11 mouse cellular contexts compared by ENCODE assay signal in the genomic region with DNA sequence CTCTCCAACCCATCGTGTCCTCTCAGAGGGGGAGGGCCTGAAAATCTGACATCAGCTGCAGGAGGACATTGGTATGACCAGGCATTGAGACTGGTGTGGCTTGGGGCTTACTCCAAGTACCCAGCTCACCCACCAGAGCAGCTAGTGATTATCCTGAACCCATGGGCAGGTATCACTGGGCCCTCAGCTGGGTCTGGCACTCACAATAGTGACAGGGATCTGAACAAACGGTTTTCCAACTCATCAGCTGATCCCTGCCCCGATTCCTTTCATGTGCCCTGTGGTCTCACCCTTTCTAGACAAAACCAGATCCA.
DNase-seq lines count a peak whose midpoint lies in the region; ATAC-seq lines count a peak whose summit lies in the region.
"Had no signal": no experiment of that assay in that cellular context is flagged by ENCODE, and none has a peak within 500 bp of the region (broad histone marks: within the 10 kb centered on the region; RNA-seq: fewer than 3 reads in every experiment).

No protein-coding gene starts in this region.

- H3K4me1 ChIP-seq in embryonic facial prominence, embryonic 11.5 days (ENCODE audit: control insufficient read depth, insufficient read depth, low read length), result no peaks in the 10 kb centered on the region
- peaks cover 42% of the 10 kb centered on the region for H3K4me1 ChIP-seq in forebrain, embryonic 12.5 days
- peaks cover 24% of the 10 kb centered on the region for H3K4me1 ChIP-seq in hindbrain, embryonic 15.5 days (replicated peaks)
- peaks cover 31% of the 10 kb centered on the region for H3K4me1 ChIP-seq in midbrain, embryonic 16.5 days (ENCODE audit: control insufficient read depth, insufficient read depth, low read length)

- H3K9me3 ChIP-seq in embryonic facial prominence, embryonic 11.5 days (replicated peaks; ENCODE audit: control insufficient read depth, low read length), result no peaks in the 10 kb centered on the region
- H3K9me3 ChIP-seq in forebrain, embryonic 12.5 days, result no peaks in the 10 kb centered on the region
- H3K9me3 ChIP-seq in hindbrain, embryonic 15.5 days, result no peaks in the 10 kb centered on the region
- no peaks in the 10 kb centered on the region for H3K9me3 ChIP-seq in midbrain, embryonic 16.5 days (replicated peaks; ENCODE audit: control insufficient read depth, low read length, poor library complexity, severe bottlenecking)
- H3K9me3 ChIP-seq: embryonic facial prominence, embryonic 12.5 days; limb, embryonic 13.5 days had no signal

- H3K27ac ChIP-seq in embryonic facial prominence, embryonic 11.5 days (replicated peaks; ENCODE audit: low read depth, low read length), result no peak overlapping the region
- H3K27ac ChIP-seq in forebrain, embryonic 12.5 days, result peak overlapping the region; percentile 95
- peak overlapping the region; percentile 83 for H3K27ac ChIP-seq in hindbrain, embryonic 15.5 days (replicated peaks)
- H3K27ac ChIP-seq in midbrain, embryonic 16.5 days (ENCODE audit: low read length), result peak overlapping the region; percentile 93
- H3K27ac ChIP-seq: embryonic facial prominence, embryonic 12.5 days; limb, embryonic 13.5 days had no signal

- 58% methylated on average over 3 of the region's 3 CpGs for WGBS in embryonic facial prominence, embryonic 11.5 days
- WGBS in forebrain, embryonic 12.5 days, result 39% methylated on average over 3 of the region's 3 CpGs
- WGBS in hindbrain, embryonic 15.5 days, result 30% methylated on average over 3 of the region's 3 CpGs
- 29% methylated on average over 3 of the region's 3 CpGs for WGBS in midbrain, embryonic 16.5 days

- ATAC-seq in embryonic facial prominence, embryonic 11.5 days (replicated peaks; ENCODE audit: insufficient number of reproducible peaks, low FRiP score, low TSS enrichment, low read depth), result peak; percentile 41; the same call in 1 of the 2 replicates
- no peak for ATAC-seq in forebrain, embryonic 12.5 days (ENCODE audit: low FRiP score)
- ATAC-seq in hindbrain, embryonic 15.5 days (ENCODE audit: low FRiP score, low read depth), result no peak
- peak; percentile 1; the same call in 1 of the 2 replicates for ATAC-seq in midbrain, embryonic 16.5 days

- no peaks in the 10 kb centered on the region for H3K36me3 ChIP-seq in embryonic facial prominence, embryonic 11.5 days (replicated peaks; ENCODE audit: control insufficient read depth, insufficient read depth, low read depth, low read length)
- no peaks in the 10 kb centered on the region for H3K36me3 ChIP-seq in forebrain, embryonic 12.5 days (replicated peaks)
- no peaks in the 10 kb centered on the region for H3K36me3 ChIP-seq in hindbrain, embryonic 15.5 days
- H3K36me3 ChIP-seq in midbrain, embryonic 16.5 days (ENCODE audit: control insufficient read depth, insufficient read depth, low read length), result no peaks in the 10 kb centered on the region
- H3K36me3 ChIP-seq: embryonic facial prominence, embryonic 12.5 days; limb, embryonic 13.5 days had no signal

- no peaks in the 10 kb centered on the region for H3K27me3 ChIP-seq in embryonic facial prominence, embryonic 11.5 days (ENCODE audit: control insufficient read depth, insufficient read depth, low read length)
- no peaks in the 10 kb centered on the region; the same call in 1 of the 2 replicates for H3K27me3 ChIP-seq in forebrain, embryonic 12.5 days
- H3K27me3 ChIP-seq in hindbrain, embryonic 15.5 days, result no peaks in the 10 kb centered on the region
- no peaks in the 10 kb centered on the region for H3K27me3 ChIP-seq in midbrain, embryonic 16.5 days (ENCODE audit: control insufficient read depth, insufficient read depth, low read depth, low read length)
- H3K27me3 ChIP-seq: embryonic facial prominence, embryonic 12.5 days had no signal

- no peak for DNase-seq in embryonic facial prominence, embryonic 11.5 days (ENCODE audit: low spot score)
- DNase-seq in cerebellum, adult 8-10 months, result no peak
- DNase-seq in gastrocnemius, postnatal 4 days (ENCODE audit: low spot score in 2 of 2), result no peak
- no peak for DNase-seq in adrenal gland, adult 18-20 months (ENCODE audit: low spot score in 2 of 2)
- DNase-seq: cerebellum, adult 2 months; lung, adult 2 months had no signal

- no peak overlapping the region for H3K4me3 ChIP-seq in embryonic facial prominence, embryonic 11.5 days (ENCODE audit: low read depth, low read length)
- H3K4me3 ChIP-seq in forebrain, embryonic 12.5 days (replicated peaks), result no peak overlapping the region
- H3K4me3 ChIP-seq in hindbrain, embryonic 15.5 days, result no peak overlapping the region; the same call in 1 of the 2 replicates
- H3K4me3 ChIP-seq in midbrain, embryonic 16.5 days (ENCODE audit: low read depth, low read length), result no peak overlapping the region
- H3K4me3 ChIP-seq: embryonic facial prominence, embryonic 12.5 days; limb, embryonic 13.5 days had no signal

- H3K4me2 ChIP-seq in embryonic facial prominence, embryonic 11.5 days (ENCODE audit: low read depth, low read length), result no peak overlapping the region
- peak overlapping the region; percentile 42 for H3K4me2 ChIP-seq in forebrain, embryonic 12.5 days
- H3K4me2 ChIP-seq in hindbrain, embryonic 15.5 days, result peak overlapping the region; percentile 55
- H3K4me2 ChIP-seq in midbrain, embryonic 16.5 days (ENCODE audit: low read length), result peak overlapping the region; percentile 56
- H3K4me2 ChIP-seq: limb, embryonic 13.5 days had no signal

- H3K9ac ChIP-seq in embryonic facial prominence, embryonic 11.5 days (replicated peaks; ENCODE audit: low read length), result no peak overlapping the region; the same call in 1 of the 2 replicates
- peak overlapping the region; percentile 42; the same call in 1 of the 2 replicates for H3K9ac ChIP-seq in forebrain, embryonic 12.5 days
- peak overlapping the region; percentile 29; the same call in 1 of the 2 replicates for H3K9ac ChIP-seq in hindbrain, embryonic 15.5 days
- 0 out of 2 replicates have a peak overlapping the region, but pooled peaks have one; percentile 60 for H3K9ac ChIP-seq in midbrain, embryonic 16.5 days (ENCODE audit: low read depth, low read length)
- H3K9ac ChIP-seq: embryonic facial prominence, embryonic 12.5 days; limb, embryonic 13.5 days had no signal

Comparison
In these comparisons a context has a peak if more than half of its experiments do, and no peak if none do; other contexts are left out.
1. ATAC-seq: peak in embryonic facial prominence, embryonic 11.5 days (single experiment) and midbrain, embryonic 16.5 days (single experiment); none in forebrain, embryonic 12.5 days (single experiment) and hindbrain, embryonic 15.5 days (single experiment).